Mouse (Mus musculus) left cerebral cortex, postnatal 36 days (tissue): ENCODE measurements around the gene Dcaf12. TPM values are rescaled to one million over a fixed set of nuclear protein-coding genes. Genes with fewer than 3 reads are reported as not detected.

Source experiments
- DNase-seq, 2 experiments: peaks; one replicate each; pipeline ENCODE4 v3.0.0; 2021 to 2022; ENCODE audit warnings: low spot score in 2 of 2, mixed read lengths in 1 of 2
- intact Hi-C: fragments of 180-260 bp; cut with DNase I; formaldehyde crosslinking; loops from one replicate; pipeline ENCODE4 v1.15.1; 2025
- total RNA-seq, 2 experiments: library from RNA; stranded (reverse); gene quantifications; 2 replicates each; pipeline ENCODE4 v1.2.3; 2021

The Dcaf12 gene
- total RNA-seq, 2 experiments from 2014 or later = 41.9 to 43.5 TPM

DNA sequence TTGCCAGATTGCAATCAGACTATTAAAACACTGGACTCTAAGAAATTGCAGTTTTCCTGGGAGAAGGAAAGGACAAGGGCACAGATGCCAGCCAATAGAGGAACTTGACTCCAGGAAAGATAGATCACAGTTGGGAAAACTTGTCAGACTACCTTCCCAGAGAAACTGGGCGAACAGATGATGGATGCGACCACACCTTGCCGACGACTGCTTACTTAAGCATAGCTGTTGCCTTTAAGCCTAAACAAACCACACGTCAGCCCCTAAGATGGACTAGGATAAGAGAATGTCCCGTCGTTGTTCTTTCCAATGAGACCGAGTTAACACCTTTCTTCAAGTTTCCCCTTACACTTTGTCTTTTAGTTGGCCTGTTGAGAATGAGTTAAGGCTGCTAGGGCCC lies 484 bp upstream of the Dcaf12 start:
- intact Hi-C loops = loop anchor here (2.0 kb wide), 1 partner anchor 34 kb away; the partner anchor contains the start of gene Ubap1
- DNase-seq = no peak

DNA sequence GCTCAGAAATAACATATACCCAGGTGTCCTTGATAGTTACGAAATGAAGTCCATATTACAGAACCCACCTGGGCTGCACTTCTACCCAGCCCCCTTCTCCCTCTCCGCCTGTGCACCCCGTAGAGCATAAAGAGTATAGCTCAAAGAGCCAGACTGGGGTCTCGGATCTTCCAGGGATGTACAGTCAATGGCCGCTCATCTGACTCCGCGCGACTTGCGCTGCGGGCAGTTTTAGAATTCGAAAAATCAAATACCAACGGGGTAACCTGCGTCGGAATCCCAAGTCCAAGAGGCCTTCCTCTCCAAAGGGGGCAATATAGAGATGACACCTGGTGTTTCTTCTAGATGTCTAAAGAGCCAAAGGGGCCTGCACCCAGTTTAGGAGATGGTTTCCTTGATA lies 967 bp downstream of the Dcaf12 start:
- intact Hi-C loops = loop anchor here (2.0 to 5.0 kb wide), 2 partner anchors 35 to 79 kb away; partner anchors contain the start of gene Ubap1
- no peak for DNase-seq

DNA sequence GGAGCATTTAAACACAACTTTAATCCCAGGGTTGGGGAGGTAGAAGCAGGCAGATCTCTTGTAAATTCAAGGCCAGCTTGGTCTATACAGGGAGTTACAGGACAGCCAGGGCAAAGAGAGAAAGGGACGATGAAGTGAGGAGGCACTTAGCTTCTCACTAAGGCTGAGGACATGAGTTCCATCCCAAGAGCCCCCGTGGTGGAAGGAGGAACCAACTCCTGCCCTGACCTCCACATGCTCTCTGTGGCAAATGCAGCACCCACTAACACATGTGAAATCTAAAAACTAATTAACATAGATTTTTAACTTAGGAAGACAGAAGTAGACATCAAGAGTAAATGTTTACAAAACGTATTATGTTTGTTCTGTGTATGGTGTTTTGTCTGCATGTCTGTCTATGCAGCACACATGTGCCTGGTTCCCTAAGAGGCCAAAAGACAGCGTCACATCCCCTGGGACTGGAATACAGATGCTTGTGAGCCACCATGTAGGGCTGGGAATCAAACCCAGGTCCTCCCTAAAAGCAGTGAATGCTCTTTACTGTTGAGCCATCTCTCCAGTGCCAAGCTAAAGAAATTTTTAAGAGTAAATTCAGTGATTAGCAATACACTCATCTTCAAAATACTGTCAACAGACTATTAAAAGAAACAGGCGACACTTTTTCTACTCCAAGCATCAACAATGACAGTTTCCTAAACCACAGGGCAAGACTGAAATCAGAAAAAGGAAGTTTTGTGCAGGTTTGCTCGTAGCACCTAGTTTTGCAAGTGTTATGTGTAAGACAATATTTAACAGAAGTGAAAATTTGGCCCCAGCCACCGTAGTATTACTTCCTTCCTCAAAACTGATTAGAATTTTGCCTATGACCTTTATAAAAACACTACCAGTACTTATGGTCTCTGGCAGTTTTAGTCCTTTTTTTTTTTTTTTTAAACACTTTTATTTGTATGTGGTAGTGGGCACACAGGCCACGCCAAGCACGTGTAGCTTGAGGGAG lies 3.8 kb downstream of the Dcaf12 start:
- intact Hi-C loops = loop anchor here (5.0 kb wide), 1 partner anchor 81 kb away; no protein-coding TSS in a partner anchor
- DNase-seq = no peak

DNA sequence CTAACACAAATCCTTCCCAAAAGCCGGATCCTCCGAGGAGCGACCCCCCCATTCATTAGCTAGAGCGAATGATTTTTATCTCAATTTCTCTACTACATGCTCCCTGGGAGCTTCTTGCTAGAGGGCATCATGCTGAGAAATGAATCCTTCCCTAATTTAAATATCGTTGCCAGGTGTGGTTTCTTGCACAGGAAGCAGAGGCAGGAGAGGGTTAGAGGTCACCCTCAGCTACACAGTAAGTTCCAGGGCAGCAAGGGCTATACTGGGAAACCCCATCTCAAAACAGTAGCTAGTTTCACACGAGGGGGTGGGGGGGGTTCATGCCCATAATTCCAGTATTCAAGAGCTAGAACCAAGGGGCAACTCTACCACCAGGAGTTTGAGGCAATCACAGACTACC lies 7.3 kb downstream of the Dcaf12 start:
- intact Hi-C loops = no loop called here

DNA sequence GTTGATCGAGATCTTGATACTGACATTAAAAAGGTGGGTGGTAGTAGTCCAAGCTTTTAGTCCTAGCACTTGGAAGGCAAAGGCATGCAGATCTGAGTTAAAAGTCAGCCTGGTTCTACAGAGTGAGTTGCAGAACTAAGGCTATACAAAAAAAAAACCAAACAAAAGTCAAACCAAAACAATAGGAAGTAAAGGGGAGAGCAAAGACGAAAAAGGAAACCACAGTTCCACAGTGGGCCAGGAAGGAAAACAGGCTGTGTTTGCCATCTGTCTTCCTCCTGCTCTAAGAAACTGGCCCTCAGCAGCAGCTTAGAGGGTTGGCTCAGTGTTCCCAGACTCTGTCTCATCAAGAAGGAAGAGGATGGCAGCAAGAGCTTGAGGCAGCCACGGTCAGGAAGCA lies 10.4 kb downstream of the Dcaf12 start:
- intact Hi-C loops = no loop called here
- no peak for DNase-seq

More for the DNA sequence above, 7.3 kb downstream of the Dcaf12 start:
- no peak for DNase-seq

DNA sequence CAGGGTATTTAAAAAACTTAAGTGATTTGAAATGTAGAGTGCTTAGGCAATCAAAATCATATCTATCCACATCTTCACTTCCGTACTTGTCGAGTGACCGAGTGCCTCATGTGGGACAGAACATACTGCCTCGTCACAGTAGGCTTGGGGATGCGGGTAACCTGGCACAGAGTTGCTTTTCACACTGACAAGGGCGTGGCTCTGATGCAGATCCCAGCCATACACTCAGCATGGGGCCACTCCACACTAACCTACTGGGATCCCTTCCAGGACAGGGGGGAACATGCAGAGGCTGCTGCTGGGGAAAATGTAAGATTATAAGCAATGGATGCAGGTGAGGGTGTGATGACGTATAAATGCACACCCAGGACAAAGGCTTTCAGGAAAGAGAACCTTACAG lies 11.0 kb downstream of the Dcaf12 start:
- DNase-seq = no peak
- intact Hi-C loops = no loop called here

DNA sequence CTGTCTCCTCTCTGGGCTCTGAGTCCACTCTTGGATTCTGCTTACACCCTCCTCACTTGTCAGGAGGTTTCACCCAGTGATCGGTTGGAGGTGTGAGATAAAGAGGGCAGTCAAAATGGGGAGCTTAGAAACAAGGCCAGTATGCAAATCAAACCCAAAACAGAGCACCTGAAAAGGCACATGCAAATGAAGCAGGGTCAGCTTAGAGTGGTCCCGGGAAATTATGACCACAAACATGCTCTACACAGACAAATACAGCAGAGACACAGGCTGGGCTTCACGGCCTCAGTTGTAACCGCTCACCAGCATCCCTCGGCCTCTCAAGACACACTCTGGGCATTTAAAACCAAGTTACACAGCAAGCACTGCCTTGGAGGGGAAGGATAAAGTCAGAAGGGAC lies 15.7 kb downstream of the Dcaf12 start:
- intact Hi-C loops = no loop called here
- DNase-seq = no peak

DNA sequence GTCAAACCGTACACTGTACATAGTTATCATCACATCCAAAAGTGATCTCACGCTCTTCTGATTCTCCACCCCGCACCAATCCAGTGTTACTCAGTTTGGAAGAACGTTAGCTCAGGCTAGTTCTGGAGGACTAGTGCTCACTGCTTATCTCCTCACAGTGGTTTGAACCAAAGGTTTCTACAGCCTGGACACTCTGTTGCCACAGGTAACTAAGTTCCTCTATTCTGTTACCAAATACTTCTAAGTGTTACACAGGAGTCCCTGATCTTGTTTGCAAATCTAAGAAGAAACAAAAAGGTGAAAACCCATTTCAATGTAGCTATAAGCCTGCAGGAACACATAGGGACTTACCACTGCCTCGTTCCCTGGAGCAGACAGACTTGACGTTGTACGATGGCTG lies 18.7 kb downstream of the Dcaf12 start:
- no peak for DNase-seq
- intact Hi-C loops = no loop called here

DNA sequence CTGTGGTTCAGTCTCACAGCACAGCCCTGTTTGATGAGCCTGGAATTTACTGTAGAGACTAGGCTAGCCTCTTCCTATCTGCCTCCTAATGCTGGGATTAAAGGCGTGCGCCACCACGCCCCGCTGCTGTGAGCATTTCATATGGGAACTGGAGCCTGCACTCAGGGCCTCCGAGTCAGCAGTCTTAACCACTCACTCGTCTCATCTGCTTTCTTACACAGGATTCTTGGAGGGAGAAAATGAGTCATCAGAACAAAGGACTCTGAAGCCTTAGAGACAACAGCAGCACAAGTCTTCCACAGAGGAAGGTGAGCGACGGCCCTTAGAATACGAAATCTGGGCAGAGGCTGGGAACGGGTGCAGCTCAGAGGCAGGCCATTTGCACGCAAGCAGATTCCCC lies 19.2 kb downstream of the Dcaf12 start:
- intact Hi-C loops = no loop called here
- no peak for DNase-seq

DNA sequence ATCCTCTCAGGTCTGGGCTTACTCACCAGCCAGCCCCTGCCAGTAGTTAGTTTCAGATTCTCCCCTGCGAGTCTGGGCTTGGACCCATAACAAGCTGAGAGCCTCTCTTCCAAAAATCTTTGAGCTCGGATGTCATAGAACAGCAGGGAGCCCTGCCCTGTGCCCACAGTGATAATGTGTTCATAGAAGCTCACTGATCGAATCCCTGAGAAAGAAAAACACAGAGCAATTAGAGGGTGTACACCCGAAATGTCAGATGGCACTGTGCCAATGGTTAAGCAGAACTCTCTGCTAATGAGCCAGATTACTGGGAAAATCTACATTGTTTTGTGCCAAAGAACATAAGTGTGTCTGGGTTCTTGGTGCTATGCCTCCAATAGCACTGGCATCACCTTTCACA lies 20.8 kb downstream of the Dcaf12 start:
- intact Hi-C loops = no loop called here

DNA sequence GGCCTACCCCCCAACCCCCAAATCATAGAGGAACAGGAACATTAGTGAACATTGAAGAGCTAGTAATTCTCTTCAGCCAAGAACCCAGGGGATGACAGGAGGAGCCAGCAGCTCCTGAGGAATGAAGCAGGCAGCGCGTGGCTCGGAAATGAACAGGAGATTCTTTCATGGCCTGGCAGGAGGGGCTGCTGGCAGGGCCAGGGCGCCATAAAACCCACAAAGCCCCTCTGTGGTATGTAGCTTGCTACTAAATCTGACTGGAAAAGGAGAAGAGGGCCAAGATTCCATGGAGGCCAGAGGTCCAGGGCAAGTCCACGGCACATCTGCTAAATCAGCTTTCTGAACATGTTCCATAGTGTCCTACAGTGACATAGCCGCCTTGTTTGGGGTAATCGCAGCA lies 24.9 kb downstream of the Dcaf12 start:
- no peak for DNase-seq
- intact Hi-C loops = loop anchor here (5.0 kb wide), 2 partner anchors 63 to 238 kb away; no protein-coding TSS in a partner anchor

More for the DNA sequence above, 20.8 kb downstream of the Dcaf12 start:
- DNase-seq = no peak

DNA sequence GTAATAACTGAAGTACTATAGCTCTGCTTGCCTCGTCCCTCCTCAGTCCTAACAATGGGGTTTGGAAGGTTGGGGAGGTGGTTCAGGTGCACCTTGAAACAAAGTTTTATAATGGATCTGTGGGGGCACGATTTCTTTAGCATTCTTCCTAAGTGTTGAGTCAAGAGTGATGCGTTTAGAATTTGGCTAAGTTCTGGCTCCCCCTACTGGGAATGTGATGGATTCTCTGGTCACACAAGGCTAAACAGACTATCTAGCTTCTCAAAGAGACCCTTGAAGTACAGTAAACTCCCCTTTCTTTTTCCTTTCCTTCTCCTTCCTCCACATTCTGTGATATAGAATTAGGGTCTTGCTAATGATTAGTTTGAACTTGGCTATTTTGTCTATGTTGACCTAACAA lies 28.3 kb downstream of the Dcaf12 start:
- no peak for DNase-seq

DNA sequence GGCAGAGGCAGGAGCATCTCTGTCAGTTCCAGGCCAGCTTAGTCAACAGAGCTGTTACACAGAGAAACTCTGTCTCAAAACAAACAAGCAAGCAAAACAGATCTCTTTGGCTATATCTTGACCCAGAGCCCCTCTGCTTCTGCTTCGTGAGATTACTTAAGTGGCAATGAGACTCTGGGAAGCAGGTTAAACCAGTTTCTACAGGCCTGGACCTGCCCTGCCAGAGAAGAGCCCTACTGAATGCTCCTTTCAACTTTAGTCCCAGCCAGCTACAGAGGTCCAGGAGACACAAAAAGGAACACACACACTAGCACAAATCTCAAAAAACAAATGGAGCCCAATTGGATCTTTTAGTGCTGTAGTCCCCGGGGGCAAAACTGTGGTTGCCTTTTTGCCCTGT lies 30.6 kb downstream of the Dcaf12 start:
- intact Hi-C loops = no loop called here
- no peak for DNase-seq

More for the DNA sequence above, 28.3 kb downstream of the Dcaf12 start:
- intact Hi-C loops = loop anchor here (5.0 kb wide), 2 partner anchors 59 to 234 kb away; no protein-coding TSS in a partner anchor

DNA sequence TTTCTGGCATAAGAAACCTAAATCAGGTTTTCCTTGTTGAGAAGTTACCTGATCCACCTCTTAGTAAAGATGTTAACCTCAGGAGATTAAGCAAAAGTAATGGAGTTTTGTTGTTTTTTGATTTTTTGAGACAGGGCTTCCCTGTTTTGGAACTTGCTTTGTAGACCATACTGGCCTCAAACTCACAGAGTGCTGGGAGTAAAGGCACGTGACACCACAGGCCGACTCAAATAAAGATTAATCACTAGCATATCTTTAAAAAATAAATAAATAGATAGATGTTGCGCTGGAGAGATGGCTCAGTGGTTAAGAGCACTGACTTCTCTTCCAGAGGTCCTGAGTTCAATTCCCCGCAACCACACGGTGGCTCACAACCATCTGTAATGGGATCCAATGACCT lies 38.8 kb downstream of the Dcaf12 start:
- intact Hi-C loops = loop anchor here (5.0 kb wide), 1 partner anchor 139 kb away; the partner anchor contains the start of gene Ube2r2
- DNase-seq = no peak

DNA sequence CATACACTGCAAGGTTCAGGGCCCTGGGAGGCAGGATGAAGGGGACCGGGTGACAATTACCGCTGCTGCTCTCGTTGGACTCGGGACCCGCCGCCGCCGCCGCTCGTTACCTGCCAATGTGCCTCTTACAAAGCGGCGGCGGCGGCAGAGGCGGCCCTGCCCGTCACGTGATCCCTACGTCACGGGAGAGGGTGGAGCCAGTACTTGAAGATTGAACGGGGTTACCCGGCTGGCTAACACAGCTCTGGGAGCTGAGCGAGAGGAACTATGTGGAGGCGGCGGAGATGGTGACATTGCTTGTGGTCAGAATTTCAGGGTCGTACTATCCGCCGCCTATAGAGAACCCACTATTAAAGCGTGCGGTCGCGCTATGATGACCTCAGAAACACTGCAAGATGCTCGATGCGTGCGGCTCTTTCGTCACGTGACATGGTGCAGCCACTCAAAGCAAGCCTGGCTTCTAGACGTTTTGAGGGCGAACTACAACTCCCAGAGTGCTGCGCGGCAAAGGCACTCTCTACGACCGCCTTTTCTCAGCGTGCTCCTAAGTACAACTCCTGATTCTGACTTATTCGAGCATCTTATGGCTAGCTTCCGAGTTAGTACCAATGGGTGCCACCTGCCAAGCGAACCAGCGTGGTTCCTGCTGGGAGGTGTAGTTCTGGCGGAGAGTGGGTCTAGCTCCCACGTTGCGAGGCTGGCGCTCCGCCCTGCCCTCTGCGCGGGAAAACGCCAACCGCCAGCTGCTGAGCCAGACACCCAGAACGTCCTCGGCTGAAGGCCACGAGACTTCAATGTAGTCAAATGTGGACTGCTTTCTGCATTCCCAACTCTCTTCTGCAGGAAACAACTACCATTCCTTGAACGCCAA lies 39.5 kb downstream of the Dcaf12 start, which contains the start of gene Ubap2:
TSS of gene Ubap2 (minus strand) at position 165 of the 871 bp plus-strand sequence.
- peak; percentile 97 to 99 for DNase-seq
- intact Hi-C loops = loop anchor here (5.0 kb wide), 1 partner anchor 138 kb away; the partner anchor contains the start of gene Ube2r2

DNA sequence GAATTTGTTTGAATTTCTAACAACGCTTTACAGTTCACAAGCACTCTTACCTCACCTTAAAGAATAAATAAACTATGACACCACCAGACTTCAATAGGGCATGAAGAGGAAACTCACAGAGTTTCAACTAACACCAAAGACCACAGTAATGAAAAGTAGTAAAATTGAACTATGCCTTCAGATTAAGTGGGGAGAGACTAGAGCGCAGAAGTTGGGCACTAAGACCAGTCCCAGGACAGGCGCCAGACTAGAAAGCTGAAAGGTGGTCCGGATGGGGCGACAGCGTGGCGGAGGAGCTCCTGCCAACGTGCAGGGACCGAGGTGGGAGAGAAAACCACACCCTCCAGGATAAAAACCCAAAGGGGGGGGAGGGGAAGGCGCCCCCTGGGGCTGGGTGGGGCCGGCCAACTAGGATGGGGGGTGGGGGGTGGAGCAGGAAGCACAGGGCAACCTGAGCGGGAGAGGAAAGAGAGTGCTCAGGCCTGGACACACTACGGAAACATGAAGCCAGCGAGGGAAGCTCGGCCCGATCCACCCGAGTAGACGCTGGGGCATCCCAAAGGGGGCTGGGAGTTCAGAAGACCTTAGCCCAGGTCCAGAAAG lies 40.2 kb downstream of the Dcaf12 start:
- no peak for DNase-seq
- intact Hi-C loops = no loop called here

DNA sequence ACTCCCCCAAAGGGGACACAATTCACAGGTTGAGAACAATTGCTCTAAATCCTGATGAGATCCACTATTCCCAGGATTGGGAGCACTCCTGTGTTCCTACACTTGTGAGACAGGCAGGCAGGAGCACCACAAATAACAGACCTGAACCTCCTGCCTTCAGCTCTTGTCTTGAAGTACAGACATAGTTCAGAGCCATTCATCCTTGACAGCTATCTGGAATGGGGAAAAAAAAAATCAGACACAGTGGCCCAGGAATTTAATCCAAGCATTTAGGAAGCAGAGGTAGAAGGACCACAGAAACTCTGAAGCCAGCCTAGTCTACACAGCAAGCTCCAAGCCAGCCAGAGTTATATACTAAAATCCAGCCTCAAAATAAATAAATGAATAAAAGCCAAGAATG lies 46.6 kb downstream of the Dcaf12 start:
- no peak for DNase-seq
- intact Hi-C loops = no loop called here

DNA sequence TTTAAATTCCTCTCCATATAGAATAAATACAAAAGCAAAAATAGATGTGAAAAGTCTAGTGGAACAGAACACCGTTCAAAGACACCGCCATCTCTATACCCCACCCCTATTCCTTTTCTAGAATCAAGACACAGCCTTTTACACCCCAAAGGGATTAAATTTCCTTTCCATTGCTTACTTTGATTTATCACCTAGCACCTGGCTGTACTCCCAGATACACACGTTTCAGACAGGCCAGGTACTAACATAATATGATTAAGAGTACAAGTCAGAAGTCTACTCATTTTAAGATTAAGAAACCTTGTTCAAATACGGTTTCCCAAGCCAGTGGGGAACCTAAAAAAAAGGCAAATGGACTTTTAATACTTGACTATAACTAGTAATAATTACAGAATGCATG lies 48.3 kb downstream of the Dcaf12 start:
- intact Hi-C loops = no loop called here

DNA sequence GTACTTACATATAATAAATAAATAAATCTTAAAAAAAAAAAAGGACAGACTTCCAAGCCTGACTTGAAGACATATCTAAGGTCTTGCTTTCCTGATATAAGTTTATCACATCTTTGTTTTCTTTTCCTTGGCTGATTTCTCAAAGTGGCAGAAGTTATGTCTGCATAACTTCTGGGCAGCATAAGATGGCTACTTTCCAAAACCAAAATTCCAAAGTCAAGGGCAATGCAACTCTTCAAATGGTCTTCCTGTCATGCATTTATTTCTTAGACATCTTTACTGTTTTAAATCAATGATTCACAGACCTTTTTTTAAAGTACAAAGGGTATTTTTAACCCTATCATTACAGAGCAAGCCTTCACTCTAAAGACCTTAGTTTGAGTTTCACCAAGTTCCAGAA lies 54.0 kb downstream of the Dcaf12 start:
- DNase-seq = no peak
- intact Hi-C loops = no loop called here

More for the DNA sequence above, 48.3 kb downstream of the Dcaf12 start:
- DNase-seq = no peak
